Mouse (Mus musculus) hindbrain, postnatal 0 days (tissue): ENCODE data around the gene Olfr101. TPM values are rescaled to one million over a fixed set of nuclear protein-coding genes. Genes with fewer than 3 reads are reported as not detected.

Experiments used
- ATAC-seq: fragments of 200-750 bp; cut with Nextera tagmentation; 2 replicates; pipeline ENCODE4 v1.8.0; 2017; ENCODE audit warnings: mild to moderate bottlenecking, moderate TSS enrichment, moderate library complexity
- DNase-seq: peaks from one replicate; pipeline ENCODE4 v3.0.0-alpha.2; 2015; ENCODE audit warnings: low spot score
- H3K27ac ChIP-seq: fragments of 300-500 bp; sonication (generic); 2 replicates; pipeline ENCODE4 v1.5.1; 2014; ENCODE audit warnings: mild to moderate bottlenecking
- H3K27me3 ChIP-seq: fragments of 300-500 bp; sonication (generic); 2 replicates; pipeline ENCODE4 v1.6.1; 2014; ENCODE audit warnings: low read length, mixed read lengths; ENCODE audit not compliant: insufficient read depth
- H3K36me3 ChIP-seq: fragments of 300-500 bp; sonication (generic); 2 replicates; pipeline ENCODE4 v1.6.1; 2014; ENCODE audit warnings: low read length, mixed read lengths; ENCODE audit not compliant: insufficient read depth
- H3K4me1 ChIP-seq: fragments of 300-500 bp; sonication (generic); 2 replicates; pipeline ENCODE4 v1.6.1; 2014; ENCODE audit warnings: antibody characterized with exemption, low read length, mixed read lengths; ENCODE audit not compliant: insufficient read depth
- H3K4me2 ChIP-seq: fragments of 300-500 bp; sonication (generic); 2 replicates; pipeline ENCODE4 v1.6.1; 2014; ENCODE audit warnings: low read depth, mild to moderate bottlenecking, low read length, moderate library complexity, mixed read lengths
- H3K4me3 ChIP-seq: fragments of 300-500 bp; sonication (generic); 2 replicates; pipeline ENCODE4 v1.5.1; 2014; ENCODE audit warnings: low read length
- H3K9ac ChIP-seq: fragments of 300-500 bp; sonication (generic); replicated peaks from 2 replicates; pipeline ENCODE4 v1.6.1; 2014; ENCODE audit warnings: mild to moderate bottlenecking, low read length, moderate library complexity, mixed read lengths
- H3K9me3 ChIP-seq: fragments of 300-500 bp; sonication (generic); 2 replicates; pipeline ENCODE4 v1.6.1; 2016; ENCODE audit warnings: low read length, mixed read lengths
- CTCF ChIP-seq: IDR thresholded peaks from 2 replicates; pipeline ENCODE4 v1.5.1; 2016; ENCODE audit warnings: antibody characterized with exemption, control low read depth, low read depth
- WGBS: fragments of 180-500 bp; shearing (Covaris S2); extraction: QIAGEN DNeasy Blood & Tissue Kit; methylation state at CpG from one replicate; pipeline ENCODE4 v1.1.7; 2014; 5-methylcytosine and 5-hydroxymethylcytosine counted together
- polyA plus RNA-seq: library from polyadenylated mRNA; unstranded; fragments of >200 nt; fragmentation: Nextera tagmentation; extraction: Ambion mirVana; gene quantifications from 2 replicates; pipeline ENCODE4 v1.2.1, GENCODE M21; 2015
- total RNA-seq: library from RNA; depleted of rRNA; stranded (reverse); fragments of >200 nt; gene quantifications from 2 replicates; pipeline ENCODE4 v1.2.3, GENCODE M21; 2014; rRNA removed

Olfr101 gene
- total and polyA plus RNA-seq, 2 experiments from 2014 or later = not detected

DNA sequence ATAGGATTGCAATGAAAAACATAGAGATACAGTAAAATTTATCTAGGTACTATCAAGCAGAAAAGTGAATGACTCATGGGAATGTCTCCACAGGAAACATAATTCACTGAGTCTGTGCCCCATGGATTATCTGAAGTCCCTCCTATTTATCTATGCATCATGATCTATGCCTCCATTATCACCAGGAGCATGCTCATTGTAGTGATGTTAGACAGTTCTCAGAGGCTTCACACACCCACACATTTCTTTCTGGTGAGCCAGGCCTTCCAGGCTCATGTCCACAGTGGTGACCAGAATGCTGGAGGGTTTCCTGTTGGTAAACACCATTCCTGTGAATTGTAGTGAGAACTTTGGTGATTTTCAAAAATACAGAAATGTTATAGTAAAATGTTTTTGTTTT lies 27.5 kb downstream of the Olfr101 start:
- H3K9me3 ChIP-seq = no peaks in the 10 kb centered on the region

DNA sequence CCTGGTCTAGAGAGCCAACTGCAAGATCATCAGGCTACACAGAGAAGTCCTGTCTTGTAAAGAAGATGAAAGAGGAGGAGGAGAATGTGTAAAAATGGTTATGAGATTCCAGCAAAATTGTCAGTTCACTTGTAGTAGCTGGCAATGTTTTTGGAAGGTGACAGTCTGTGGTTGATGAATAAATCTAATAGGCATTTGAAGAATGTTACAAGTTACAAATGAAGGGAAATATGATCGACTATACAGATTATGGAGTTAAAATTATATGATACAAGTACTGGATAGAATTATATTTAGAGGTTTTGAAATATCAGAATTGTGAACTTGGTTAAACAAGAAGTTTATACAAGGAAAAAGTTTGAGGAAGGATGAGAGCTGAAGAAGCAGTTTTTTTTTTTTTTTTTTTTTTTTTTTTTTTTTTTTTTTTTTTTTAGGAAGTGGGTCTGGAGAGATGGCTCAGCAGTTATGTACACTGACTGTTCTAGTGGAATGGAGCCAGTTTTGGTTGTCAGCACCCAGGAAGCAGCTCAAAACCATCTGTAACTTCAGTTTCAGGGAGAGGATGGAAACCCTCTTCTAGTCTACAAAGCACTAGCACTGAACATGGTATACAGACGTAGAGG lies 28.4 kb downstream of the Olfr101 start:
- Histone ChIP-seq H3K9ac (no peak overlapping the region), H3K4me1 (no peaks in the 10 kb centered on the region), H3K4me2 (no peak overlapping the region), H3K27ac (no peak overlapping the region), H3K9me3 (no peaks in the 10 kb centered on the region), H3K4me3 (no peak overlapping the region), H3K36me3 (no peaks in the 10 kb centered on the region), H3K27me3 (no peaks in the 10 kb centered on the region)
- no peak for ATAC-seq
- no peak for TF ChIP-seq CTCF
- DNase-seq = no peak
- WGBS = 86% methylated on average over 2 of the region's 2 CpGs

More for the DNA sequence above, 27.5 kb downstream of the Olfr101 start:
- Histone ChIP-seq H3K36me3 (no peaks in the 10 kb centered on the region), H3K27ac (no peak overlapping the region), H3K9ac (no peak overlapping the region), H3K27me3 (no peaks in the 10 kb centered on the region), H3K4me3 (no peak overlapping the region), H3K4me2 (no peak overlapping the region), H3K4me1 (no peaks in the 10 kb centered on the region)
- ATAC-seq = no peak
- no peak for TF ChIP-seq CTCF
- no peak for DNase-seq

DNA sequence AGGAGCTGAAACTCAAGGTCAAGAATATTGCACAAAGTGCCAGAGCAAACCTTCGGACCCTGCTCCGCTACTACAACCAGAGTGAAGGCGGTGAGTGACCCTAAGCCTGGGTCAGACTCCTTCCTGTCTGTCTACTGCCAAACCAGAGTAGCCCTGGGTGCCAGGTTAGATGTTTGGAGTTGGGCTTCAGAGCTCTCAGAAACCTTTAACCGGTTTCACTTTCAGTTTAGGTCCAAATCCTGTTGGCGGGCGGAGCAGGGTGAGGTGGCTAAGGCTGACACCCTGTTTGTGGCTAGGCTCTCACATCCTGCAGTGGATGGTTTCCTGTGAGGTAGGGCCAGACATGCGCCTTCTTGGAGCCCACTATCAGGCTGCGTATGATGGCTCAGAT lies 33.4 kb downstream of the Olfr101 start:
- Histone ChIP-seq H3K4me2 (peak overlapping the region; percentile 97), H3K4me1 (no peaks in the 10 kb centered on the region), H3K9me3 (no peaks in the 10 kb centered on the region), H3K27me3 (no peaks in the 10 kb centered on the region), H3K36me3 (no peaks in the 10 kb centered on the region), H3K27ac (no peak overlapping the region), H3K9ac (peak overlapping the region; percentile 41), H3K4me3 (peak overlapping the region; percentile 55)
- no peak for TF ChIP-seq CTCF
- no peak for DNase-seq
- ATAC-seq = peak; percentile 39; the same call in 1 of the 2 replicates
- WGBS = 72% methylated on average over 8 of the region's 8 CpGs

DNA sequence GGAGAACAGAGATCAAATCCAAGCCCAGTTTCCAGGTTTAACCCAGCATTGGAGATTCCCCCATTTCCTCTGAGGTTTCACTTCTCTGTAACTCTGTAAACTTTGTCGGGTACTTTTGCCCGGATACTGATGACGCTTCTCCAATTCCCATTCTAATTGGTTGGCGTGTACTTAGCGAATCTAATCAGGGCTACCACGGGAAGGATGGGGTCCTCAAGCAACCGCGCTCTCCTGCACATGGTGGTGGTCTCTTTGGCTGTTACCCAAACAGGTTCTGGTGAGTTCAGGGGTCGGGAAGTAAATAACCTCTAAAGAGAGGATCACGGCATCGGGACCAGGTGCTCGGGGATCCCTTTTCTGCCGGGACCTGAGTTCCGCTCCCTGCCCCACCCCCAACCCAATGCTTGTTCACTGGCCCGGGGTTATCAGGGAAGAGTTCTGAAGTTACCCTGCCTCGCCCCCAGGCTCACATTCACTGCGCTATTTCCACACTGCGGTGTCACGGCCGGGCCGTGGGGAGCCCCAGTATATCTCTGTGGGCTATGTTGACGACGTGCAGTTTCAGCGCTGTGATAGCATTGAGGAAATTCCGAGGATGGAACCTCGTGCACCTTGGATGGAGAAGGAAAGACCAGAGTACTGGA lies 33.9 kb downstream of the Olfr101 start, which contains the start of gene H2-M3:
TSS of gene H2-M3 (plus strand) at position 163 of the 644 bp plus-strand sequence.
- H3K27me3 ChIP-seq = no peaks in the 10 kb centered on the region
- H3K9ac ChIP-seq = peak within 1 kb of the TSS; percentile 41
- peak within 1 kb of the TSS; percentile 55 for H3K4me3 ChIP-seq
- DNase-seq (peak; percentile 92), ATAC-seq (peak; percentile 98)
- no peak for TF ChIP-seq CTCF
- whole genome bisulfite sequencing = 4% methylated on average over 26 of the region's 26 CpGs
- no peaks in the 10 kb centered on the region for H3K36me3 ChIP-seq
- no peaks in the 10 kb centered on the region for H3K9me3 ChIP-seq
- H3K27ac ChIP-seq = no peak within 1 kb of the TSS
- H3K4me1 ChIP-seq = no peaks in the 10 kb centered on the region
- H3K4me2 ChIP-seq = peak within 1 kb of the TSS; percentile 97

DNA sequence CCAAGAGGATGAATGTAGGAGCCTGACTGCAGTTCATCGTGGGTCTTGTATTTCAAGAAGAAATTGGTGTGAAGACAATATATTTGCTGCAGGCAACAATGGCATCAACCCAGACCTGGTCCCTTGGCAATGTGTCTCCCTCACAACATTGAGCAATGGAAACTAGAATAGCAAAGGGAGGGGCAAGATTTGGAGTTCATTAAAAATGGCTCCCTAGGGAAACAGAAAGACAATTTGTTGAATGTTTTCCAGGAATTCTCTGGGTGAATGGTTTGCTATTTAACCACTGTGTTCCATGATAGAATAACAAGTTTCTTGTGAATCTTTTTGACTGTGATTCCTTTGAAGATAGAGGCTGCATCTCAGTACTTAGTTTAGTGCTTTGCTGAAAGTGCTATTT lies 40.5 kb downstream of the Olfr101 start, which contains the start of gene Olfr98:
TSS of gene Olfr98 (minus strand) at position 124 of the 400 bp plus-strand sequence.
- Histone ChIP-seq H3K9me3 (no peaks in the 10 kb centered on the region), H3K36me3 (no peaks in the 10 kb centered on the region)
- TF ChIP-seq CTCF = no peak

DNA sequence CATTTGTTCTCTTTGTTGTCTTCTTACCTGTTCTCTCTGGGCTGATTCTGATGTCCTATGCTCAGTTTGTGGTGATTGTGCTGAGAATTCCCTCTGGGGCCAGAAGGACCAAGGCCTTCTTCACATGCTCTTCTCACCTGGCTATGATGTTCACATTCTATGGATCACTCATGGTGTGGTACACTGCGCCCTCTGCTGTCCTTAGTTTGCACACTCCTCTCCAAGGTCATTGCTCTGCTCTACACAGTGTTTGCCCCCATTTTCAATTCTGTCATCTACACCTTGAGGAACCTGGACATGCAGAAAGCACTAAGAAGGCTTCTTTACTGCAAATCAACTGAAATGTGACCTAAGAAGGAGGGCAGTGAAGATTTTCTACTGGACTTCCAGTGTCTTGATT lies 53.6 kb downstream of the Olfr101 start:
- no peak for ATAC-seq
- Histone ChIP-seq H3K4me3 (no peak overlapping the region), H3K9ac (no peak overlapping the region), H3K4me2 (no peak overlapping the region), H3K4me1 (no peaks in the 10 kb centered on the region), H3K36me3 (no peaks in the 10 kb centered on the region), H3K27me3 (no peaks in the 10 kb centered on the region), H3K9me3 (no peaks in the 10 kb centered on the region), H3K27ac (no peak overlapping the region)
- 21% methylated on average over 1 of the region's 1 CpGs for WGBS
- no peak for DNase-seq
- peak; percentile 46 for TF ChIP-seq CTCF

More for the DNA sequence above, 40.5 kb downstream of the Olfr101 start, which contains the start of gene Olfr98:
- Histone ChIP-seq H3K4me1 (no peaks in the 10 kb centered on the region), H3K4me3 (no peak within 1 kb of the TSS), H3K9ac (no peak within 1 kb of the TSS), H3K27ac (no peak within 1 kb of the TSS), H3K4me2 (no peak within 1 kb of the TSS), H3K27me3 (no peaks in the 10 kb centered on the region)
- DNase-seq (no peak), ATAC-seq (no peak)
- WGBS = 68% methylated on average over 1 of the region's 1 CpGs

DNA sequence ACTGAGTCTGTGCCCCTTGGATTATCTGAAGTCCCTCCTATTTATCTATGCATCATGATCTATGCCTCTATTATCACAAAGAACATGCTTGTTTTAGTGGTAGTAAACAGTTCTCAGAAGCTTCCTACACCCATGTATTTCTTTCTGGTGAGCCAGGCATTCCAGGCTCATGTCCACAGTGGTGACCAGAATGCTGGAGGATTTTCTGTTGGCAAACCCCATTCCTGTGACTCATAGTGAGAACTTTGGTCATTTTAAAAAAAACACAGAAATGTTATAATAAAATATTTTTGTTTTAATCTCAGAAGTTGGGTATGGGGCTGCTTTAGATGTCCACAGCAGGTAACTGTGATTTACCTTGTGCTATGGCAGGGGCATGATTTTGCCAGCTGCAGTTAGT lies 54.7 kb downstream of the Olfr101 start:
- no peaks in the 10 kb centered on the region for H3K9me3 ChIP-seq
- H3K4me1 ChIP-seq = no peaks in the 10 kb centered on the region
- H3K9ac ChIP-seq = no peak overlapping the region
- ATAC-seq (no peak), DNase-seq (no peak)
- H3K27me3 ChIP-seq = no peaks in the 10 kb centered on the region
- H3K27ac ChIP-seq = no peak overlapping the region
- no peak overlapping the region for H3K4me3 ChIP-seq
- H3K4me2 ChIP-seq = no peak overlapping the region
- no peak for TF ChIP-seq CTCF
- H3K36me3 ChIP-seq = no peaks in the 10 kb centered on the region

Other genes with a start within 250 kb of the Olfr101 start
- not detected in 2 replicates for gene Olfr90, start 215.8 kb downstream of the Olfr101 start, total RNA-seq
- not detected in 2 replicates for gene Olfr90, start 215.8 kb downstream of the Olfr101 start, polyA plus RNA-seq
- gene Olfr91, start 206.0 kb downstream of the Olfr101 start, total RNA-seq = not detected in 2 replicates
- 0.06 TPM in 1 of 2 replicates, not detected in the other for gene Olfr91, start 206.0 kb downstream of the Olfr101 start, polyA plus RNA-seq
- gene Olfr92, start 184.2 kb downstream of the Olfr101 start, total RNA-seq = not detected in 2 replicates
- not detected in 2 replicates for gene Olfr92, start 184.2 kb downstream of the Olfr101 start, polyA plus RNA-seq
- gene Olfr93, start 142.8 kb downstream of the Olfr101 start, total RNA-seq = not detected in 2 replicates
- gene Olfr93, start 142.8 kb downstream of the Olfr101 start, polyA plus RNA-seq = not detected in 2 replicates
- gene Ubd, start 110.4 kb downstream of the Olfr101 start, total RNA-seq = not detected in 2 replicates
- not detected in 2 replicates for gene Ubd, start 110.4 kb downstream of the Olfr101 start, polyA plus RNA-seq
- gene Olfr94, start 103.3 kb downstream of the Olfr101 start, total RNA-seq = 0.58 and 1.3 TPM in 2 replicates
- 0.14 TPM in 1 of 2 replicates, not detected in the other for gene Olfr94, start 103.3 kb downstream of the Olfr101 start, polyA plus RNA-seq
- 0.37 TPM in 1 of 2 replicates, not detected in the other for gene Olfr95, start 91.2 kb downstream of the Olfr101 start, total RNA-seq
- gene Olfr95, start 91.2 kb downstream of the Olfr101 start, polyA plus RNA-seq = 0.03 and 0.04 TPM in 2 replicates
- gene Olfr96, start 84.2 kb downstream of the Olfr101 start, total RNA-seq = not detected in 2 replicates
- gene Olfr96, start 84.2 kb downstream of the Olfr101 start, polyA plus RNA-seq = not detected in 2 replicates
- not detected in 2 replicates for gene Olfr97, start 67.0 kb downstream of the Olfr101 start, total RNA-seq
- not detected in 2 replicates for gene Olfr97, start 67.0 kb downstream of the Olfr101 start, polyA plus RNA-seq
- gene Olfr98, start 40.6 kb downstream of the Olfr101 start, total RNA-seq = not detected in 2 replicates
- gene Olfr98, start 40.6 kb downstream of the Olfr101 start, polyA plus RNA-seq = not detected in 2 replicates
- gene H2-M3, start 34.1 kb downstream of the Olfr101 start, total RNA-seq = 0.63 and 2.5 TPM in 2 replicates
- gene H2-M3, start 34.1 kb downstream of the Olfr101 start, polyA plus RNA-seq = 1.9 and 2.7 TPM in 2 replicates
- not detected in 2 replicates for gene Olfr99, start 20.9 kb downstream of the Olfr101 start, total RNA-seq
- gene Olfr99, start 20.9 kb downstream of the Olfr101 start, polyA plus RNA-seq = not detected in 2 replicates
- gene Olfr102, start 12.7 kb upstream of the Olfr101 start, total RNA-seq = not detected in 2 replicates
- gene Olfr102, start 12.7 kb upstream of the Olfr101 start, polyA plus RNA-seq = not detected in 2 replicates
- not detected in 2 replicates for gene Olfr103, start 35.4 kb upstream of the Olfr101 start, total RNA-seq
- gene Olfr103, start 35.4 kb upstream of the Olfr101 start, polyA plus RNA-seq = not detected in 2 replicates
- gene Olfr104-ps, start 55.3 kb upstream of the Olfr101 start, total RNA-seq = not detected in 2 replicates
- gene Olfr104-ps, start 55.3 kb upstream of the Olfr101 start, polyA plus RNA-seq = not detected in 2 replicates
- not detected in 2 replicates for gene Olfr105-ps, start 74.7 kb upstream of the Olfr101 start, total RNA-seq
- not detected in 2 replicates for gene Olfr105-ps, start 74.7 kb upstream of the Olfr101 start, polyA plus RNA-seq
- not detected in 2 replicates for gene Olfr106-ps, start 86.1 kb upstream of the Olfr101 start, total RNA-seq
- gene Olfr106-ps, start 86.1 kb upstream of the Olfr101 start, polyA plus RNA-seq = not detected in 2 replicates
- gene Olfr107, start 94.9 kb upstream of the Olfr101 start, total RNA-seq = not detected in 2 replicates
- gene Olfr107, start 94.9 kb upstream of the Olfr101 start, polyA plus RNA-seq = not detected in 2 replicates
- gene Olfr108, start 141.2 kb upstream of the Olfr101 start, total RNA-seq = not detected in 2 replicates
- gene Olfr108, start 141.2 kb upstream of the Olfr101 start, polyA plus RNA-seq = not detected in 2 replicates
- not detected in 2 replicates for gene Olfr109, start 154.6 kb upstream of the Olfr101 start, total RNA-seq
- not detected in 2 replicates for gene Olfr109, start 154.6 kb upstream of the Olfr101 start, polyA plus RNA-seq
- gene H2-M2, start 179.2 kb upstream of the Olfr101 start, total RNA-seq = not detected in 2 replicates
- gene H2-M2, start 179.2 kb upstream of the Olfr101 start, polyA plus RNA-seq = not detected in 2 replicates
- gene Olfr110, start 188.2 kb upstream of the Olfr101 start, total RNA-seq = not detected in 2 replicates
- not detected in 2 replicates for gene Olfr110, start 188.2 kb upstream of the Olfr101 start, polyA plus RNA-seq
- not detected in 2 replicates for gene Olfr111, start 203.7 kb upstream of the Olfr101 start, total RNA-seq
- gene Olfr111, start 203.7 kb upstream of the Olfr101 start, polyA plus RNA-seq = not detected in 2 replicates